Mouse (Mus musculus): ENCODE data around the gene Nubp2. TPM values are rescaled to one million over a fixed set of nuclear protein-coding genes. Genes with fewer than 3 reads are reported as not detected.

Gene Nubp2
- polyA plus RNA-seq, 1 experiment from 2014 or later, result 68.5 TPM

GRCm38 (mm10) chr17:24851381-24852125, 34.6 kb downstream of the Nubp2 start:
- no peak for ATAC-seq
- peak overlapping the region; percentile 70 for H3K4me3 ChIP-seq
- no peaks in the 10 kb centered on the region for H3K9me3 ChIP-seq (replicated peaks)
- peaks cover 34% of the 10 kb centered on the region for H3K36me3 ChIP-seq (ENCODE audit: poor library complexity, severe bottlenecking)
- WGBS, result 80% methylated on average over 10 of the region's 10 CpGs
- peak overlapping the region; percentile 75 for H3K9ac ChIP-seq
- H3K4me1 ChIP-seq, result peaks cover 23% of the 10 kb centered on the region
- peaks cover 9% of the 10 kb centered on the region for H3K27me3 ChIP-seq
- H3K4me2 ChIP-seq, result peak overlapping the region; percentile 89
- H3K27ac ChIP-seq, result no peak overlapping the region

- Histone ChIP-seq H3K4me2 (peak overlapping the region; percentile 89), H3K36me3 (ENCODE audit: poor library complexity, severe bottlenecking) (peaks cover 26% of the 10 kb centered on the region), H3K9ac (peak overlapping the region; percentile 75), H3K27ac (no peak overlapping the region), H3K4me3 (peak overlapping the region; percentile 70), H3K9me3 (replicated peaks) (no peaks in the 10 kb centered on the region), H3K27me3 (peaks cover 9% of the 10 kb centered on the region), H3K4me1 (peaks cover 23% of the 10 kb centered on the region)
- 2% methylated on average over 20 of the region's 20 CpGs for WGBS
- no peak for ATAC-seq
Measured at GRCm38 (mm10) chr17:24850773-24851127, 35.4 kb downstream of the Nubp2 start.

GRCm38 (mm10) chr17:24850065-24850772, 35.9 kb downstream of the Nubp2 start, which contains the start of gene Fahd1:
TSS of gene Fahd1 (minus strand) at chr17:24850364.
- H3K9me3 ChIP-seq (replicated peaks), result no peaks in the 10 kb centered on the region
- under 1% methylated on average over 52 of the region's 58 CpGs for WGBS
- ATAC-seq, result peak; percentile 100

DNA sequence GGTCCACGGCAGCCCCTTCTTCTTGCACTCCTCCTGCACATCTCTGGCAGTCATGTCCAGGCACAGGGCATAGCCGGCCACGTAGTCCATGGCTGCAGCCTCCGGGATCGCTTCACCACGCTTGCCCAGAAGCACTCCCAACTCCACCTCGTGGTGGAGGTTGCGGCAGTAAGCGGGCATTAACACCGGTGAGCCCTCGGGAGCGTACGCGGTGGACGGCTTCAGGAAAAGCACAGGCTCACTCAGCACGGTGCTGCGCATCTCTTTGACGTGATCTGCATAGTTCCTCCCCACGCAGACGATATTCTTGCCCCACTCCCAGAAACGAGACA, 36.5 kb downstream of the Nubp2 start:
- ATAC-seq, result no peak; the same call in 1 of the 2 replicates
- Histone ChIP-seq H3K36me3 (ENCODE audit: poor library complexity, severe bottlenecking) (peaks cover 21% of the 10 kb centered on the region), H3K27ac (peak overlapping the region; percentile 85), H3K4me1 (peaks cover 23% of the 10 kb centered on the region), H3K9me3 (replicated peaks) (no peaks in the 10 kb centered on the region), H3K9ac (peak overlapping the region; percentile 78), H3K4me3 (peak overlapping the region; percentile 70), H3K27me3 (peaks cover 9% of the 10 kb centered on the region), H3K4me2 (peak overlapping the region; percentile 89)
- 0% methylated on average over 21 of the region's 21 CpGs for WGBS

More at GRCm38 (mm10) chr17:24850065-24850772, 35.9 kb downstream of the Nubp2 start, which contains the start of gene Fahd1:
- Histone ChIP-seq H3K4me1 (peaks cover 23% of the 10 kb centered on the region), H3K9ac (peak within 1 kb of the TSS; percentile 78), H3K27me3 (peaks cover 9% of the 10 kb centered on the region), H3K4me3 (peak within 1 kb of the TSS; percentile 70), H3K36me3 (ENCODE audit: poor library complexity, severe bottlenecking) (peaks cover 21% of the 10 kb centered on the region), H3K4me2 (peak within 1 kb of the TSS; percentile 89), H3K27ac (peak within 1 kb of the TSS; percentile 85)

- no peak overlapping the region for H3K27ac ChIP-seq
- H3K4me1 ChIP-seq, result peaks cover 23% of the 10 kb centered on the region
- ATAC-seq, result no peak
- H3K4me2 ChIP-seq, result peak overlapping the region; percentile 89; the same call in 1 of the 2 replicates
- H3K36me3 ChIP-seq (ENCODE audit: poor library complexity, severe bottlenecking), result peaks cover 11% of the 10 kb centered on the region
- no peak overlapping the region for H3K9ac ChIP-seq
- no peaks in the 10 kb centered on the region for H3K9me3 ChIP-seq (replicated peaks)
- H3K4me3 ChIP-seq, result no peak overlapping the region
- H3K27me3 ChIP-seq, result peaks cover 16% of the 10 kb centered on the region
Measured at GRCm38 (mm10) chr17:24848600-24849031, 37.5 kb downstream of the Nubp2 start.

DNA sequence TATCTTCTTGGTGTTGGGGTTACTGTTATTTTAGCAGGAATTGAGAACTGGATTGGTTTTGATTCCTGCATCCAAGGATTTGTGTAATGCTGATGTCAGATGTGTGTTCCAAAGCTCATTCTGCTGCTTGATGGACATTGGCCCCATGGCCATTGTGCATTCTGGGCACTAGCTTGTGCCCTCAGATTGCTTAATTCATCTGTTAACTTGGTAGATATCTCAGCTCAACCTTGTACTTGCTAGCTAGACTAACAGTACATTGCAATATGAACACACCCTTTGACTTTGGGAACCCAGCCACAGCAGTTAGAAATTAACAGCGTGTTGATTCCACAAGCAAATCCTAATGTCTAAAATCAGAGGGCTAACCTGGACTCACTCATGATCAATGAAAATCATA, 38.8 kb downstream of the Nubp2 start:
- Histone ChIP-seq H3K4me2 (no peak overlapping the region), H3K9me3 (replicated peaks) (no peaks in the 10 kb centered on the region), H3K27me3 (peaks cover 16% of the 10 kb centered on the region), H3K36me3 (ENCODE audit: poor library complexity, severe bottlenecking) (no peaks in the 10 kb centered on the region), H3K4me3 (no peak overlapping the region), H3K4me1 (peaks cover 23% of the 10 kb centered on the region), H3K27ac (no peak overlapping the region), H3K9ac (no peak overlapping the region)
- 95% methylated on average over 1 of the region's 1 CpGs for WGBS
- no peak for ATAC-seq

DNA sequence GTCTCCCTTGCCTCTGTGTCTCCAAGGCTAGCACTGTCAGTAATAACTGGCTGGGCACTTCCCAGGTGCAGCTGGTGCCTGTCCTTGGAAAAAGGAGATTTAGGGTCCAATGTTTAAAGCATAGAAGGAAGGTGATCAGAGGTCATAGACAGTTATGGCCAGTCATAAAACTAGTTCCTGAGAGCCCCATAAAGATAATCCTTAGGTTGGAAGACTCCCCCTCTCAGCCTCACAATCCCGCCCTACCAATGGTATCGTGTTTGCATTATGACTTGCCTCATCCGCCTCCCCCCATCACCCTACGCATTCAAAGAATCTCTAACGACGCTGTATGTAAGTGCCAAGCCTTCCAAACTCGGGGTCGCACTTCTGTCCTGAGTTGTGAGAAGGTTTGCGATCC, 41.6 kb downstream of the Nubp2 start:
- Histone ChIP-seq H3K9ac (no peak overlapping the region), H3K27ac (no peak overlapping the region), H3K27me3 (peaks cover 12% of the 10 kb centered on the region), H3K4me1 (peaks cover 14% of the 10 kb centered on the region), H3K36me3 (ENCODE audit: poor library complexity, severe bottlenecking) (no peaks in the 10 kb centered on the region), H3K4me2 (no peak overlapping the region), H3K9me3 (replicated peaks) (no peaks in the 10 kb centered on the region), H3K4me3 (no peak overlapping the region)
- ATAC-seq, result no peak
- WGBS, result 58% methylated on average over 9 of the region's 9 CpGs

DNA sequence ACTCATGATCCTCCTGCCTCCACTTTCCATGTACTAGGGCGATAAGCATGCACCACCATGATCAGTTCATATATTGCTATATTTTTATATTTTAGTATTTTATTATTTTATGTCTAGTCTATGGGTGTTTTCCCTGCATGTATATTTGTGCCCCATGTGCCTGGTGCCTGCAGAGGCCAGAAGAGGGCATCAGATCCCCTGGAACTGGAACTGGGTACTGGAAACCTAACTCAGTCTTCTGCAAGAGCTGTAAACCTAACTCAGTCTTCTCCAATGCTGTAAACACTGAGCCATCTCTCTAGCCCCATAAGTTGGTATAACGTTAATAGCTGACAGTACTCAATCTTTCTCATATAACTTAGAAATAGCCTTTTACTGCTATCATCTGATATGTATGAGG, 43.5 kb downstream of the Nubp2 start:
- Histone ChIP-seq H3K27ac (no peak overlapping the region), H3K9ac (no peak overlapping the region), H3K9me3 (replicated peaks) (no peaks in the 10 kb centered on the region), H3K4me3 (no peak overlapping the region), H3K4me2 (no peak overlapping the region), H3K36me3 (ENCODE audit: poor library complexity, severe bottlenecking) (no peaks in the 10 kb centered on the region), H3K27me3 (peaks cover 12% of the 10 kb centered on the region), H3K4me1 (no peaks in the 10 kb centered on the region)
- WGBS, result 51% methylated on average over 2 of the region's 2 CpGs
- no peak for ATAC-seq

DNA sequence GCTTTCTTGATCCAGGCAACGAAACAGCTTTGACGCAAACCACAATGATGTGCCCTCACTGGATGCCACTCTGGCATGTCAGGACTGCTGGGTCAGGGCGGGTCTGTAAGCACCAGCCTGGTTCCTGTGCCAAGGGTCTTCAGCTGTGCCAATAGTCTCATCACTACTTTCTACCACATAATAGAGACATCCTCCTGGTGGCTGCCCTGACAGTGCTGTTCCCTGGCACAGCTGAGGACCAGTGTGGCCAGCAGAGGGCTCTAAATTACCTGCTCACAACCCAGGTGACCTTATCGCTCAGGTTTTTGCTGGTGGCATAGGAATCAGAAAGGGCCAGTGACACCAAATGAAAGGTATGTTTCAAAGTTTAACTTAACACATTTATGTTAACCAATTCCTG, 45.0 kb downstream of the Nubp2 start:
- Histone ChIP-seq H3K4me2 (no peak overlapping the region), H3K9me3 (replicated peaks) (no peaks in the 10 kb centered on the region), H3K9ac (no peak overlapping the region), H3K36me3 (ENCODE audit: poor library complexity, severe bottlenecking) (no peaks in the 10 kb centered on the region), H3K4me3 (no peak overlapping the region), H3K4me1 (no peaks in the 10 kb centered on the region), H3K27me3 (peaks cover 16% of the 10 kb centered on the region), H3K27ac (no peak overlapping the region)
- WGBS, result 47% methylated on average over 4 of the region's 4 CpGs
- no peak for ATAC-seq

- no peak overlapping the region for H3K4me2 ChIP-seq
- no peak overlapping the region for H3K9ac ChIP-seq
- peaks cover 19% of the 10 kb centered on the region for H3K27me3 ChIP-seq
- no peaks in the 10 kb centered on the region for H3K36me3 ChIP-seq (ENCODE audit: poor library complexity, severe bottlenecking)
- H3K4me3 ChIP-seq, result no peak overlapping the region
- ATAC-seq, result no peak
- no peaks in the 10 kb centered on the region for H3K9me3 ChIP-seq (replicated peaks)
- no peaks in the 10 kb centered on the region for H3K4me1 ChIP-seq
- WGBS, result 65% methylated on average over 5 of the region's 5 CpGs
- no peak overlapping the region for H3K27ac ChIP-seq
Measured at GRCm38 (mm10) chr17:24840341-24840740, 45.8 kb downstream of the Nubp2 start.

DNA sequence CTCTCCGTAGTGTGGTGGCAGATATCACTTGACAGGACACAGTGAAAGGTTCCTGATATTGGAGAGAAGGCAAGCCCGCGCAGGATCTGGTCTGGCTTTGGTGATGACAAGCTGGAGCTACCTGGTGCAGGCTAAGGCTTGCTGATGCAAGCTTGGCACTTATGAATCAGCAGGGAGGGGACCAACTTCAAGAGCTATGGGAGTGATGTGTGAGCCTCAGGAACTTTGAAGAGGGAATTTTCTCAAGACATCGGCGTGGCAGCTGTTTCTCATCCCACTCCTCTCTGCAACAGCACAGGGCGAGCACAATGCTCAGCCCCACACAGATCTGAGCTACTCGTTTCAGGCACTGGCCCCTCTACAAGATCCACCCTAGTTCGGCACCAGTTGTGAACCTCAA, 46.3 kb downstream of the Nubp2 start, which contains the start of gene Hagh:
Hagh (plus strand) TSS at position 302 of the 400 bp plus-strand sequence.
- H3K27ac ChIP-seq, result no peak within 1 kb of the TSS
- H3K4me1 ChIP-seq, result no peaks in the 10 kb centered on the region
- H3K4me3 ChIP-seq, result no peak within 1 kb of the TSS
- H3K36me3 ChIP-seq (ENCODE audit: poor library complexity, severe bottlenecking), result no peaks in the 10 kb centered on the region
- no peak within 1 kb of the TSS for H3K4me2 ChIP-seq
- peaks cover 19% of the 10 kb centered on the region for H3K27me3 ChIP-seq
- H3K9me3 ChIP-seq (replicated peaks), result no peaks in the 10 kb centered on the region
- WGBS, result 69% methylated on average over 8 of the region's 8 CpGs
- H3K9ac ChIP-seq, result no peak within 1 kb of the TSS
- ATAC-seq, result no peak

Data from forebrain, embryonic 13.5 days (tissue).